Mouse (Mus musculus) forebrain, embryonic 14.5 days (tissue): ENCODE data around the gene Rgsl1. TPM values are rescaled to one million over a fixed set of nuclear protein-coding genes. Genes with fewer than 3 reads are reported as not detected.

Experiments
- ATAC-seq: fragments of 200-750 bp; cut with Nextera tagmentation; 2 replicates; pipeline ENCODE4 v1.8.0; 2017; ENCODE audit warnings: mild to moderate bottlenecking, moderate library complexity
- DNase-seq: peaks from one replicate; pipeline ENCODE4 v3.0.0-alpha.2; 2015; ENCODE audit warnings: low spot score
- H3K27ac ChIP-seq: fragments of 300-500 bp; sonication (generic); 2 replicates; pipeline ENCODE4 v1.5.1; 2014; ENCODE audit warnings: low read depth, mild to moderate bottlenecking, control low read depth, low read length, moderate library complexity
- H3K27me3 ChIP-seq: fragments of 300-500 bp; sonication (generic); replicated peaks from 2 replicates; pipeline ENCODE4 v1.6.1; 2014; ENCODE audit warnings: low read length, control low read depth, mixed read lengths; ENCODE audit not compliant: control insufficient read depth, insufficient read depth
- H3K36me3 ChIP-seq: fragments of 300-500 bp; sonication (generic); 2 replicates; pipeline ENCODE4 v1.6.1; 2014; ENCODE audit warnings: low read length, control low read depth; ENCODE audit not compliant: control insufficient read depth, insufficient read depth
- H3K4me1 ChIP-seq: fragments of 300-500 bp; sonication (generic); 2 replicates; pipeline ENCODE4 v1.6.1; 2014; ENCODE audit warnings: antibody characterized with exemption, low read length, control low read depth; ENCODE audit not compliant: control insufficient read depth, insufficient read depth
- H3K4me2 ChIP-seq: fragments of 300-500 bp; sonication (generic); 2 replicates; pipeline ENCODE4 v1.6.1; 2014; ENCODE audit warnings: mild to moderate bottlenecking, control low read depth, low read length
- H3K4me3 ChIP-seq: fragments of 300-500 bp; sonication (generic); 2 replicates; pipeline ENCODE4 v1.5.1; 2014; ENCODE audit warnings: low read depth, low read length, control low read depth
- H3K9ac ChIP-seq: fragments of 300-500 bp; sonication (generic); 2 replicates; pipeline ENCODE4 v1.6.1; 2014; ENCODE audit warnings: mild to moderate bottlenecking, low read length, control low read depth, moderate library complexity
- H3K9me3 ChIP-seq: fragments of 300-500 bp; sonication (generic); replicated peaks from 2 replicates; pipeline ENCODE4 v1.6.1; 2016; ENCODE audit warnings: low read length, control low read depth, mixed read lengths; ENCODE audit not compliant: control insufficient read depth
- WGBS: fragments of 180-500 bp; shearing (Covaris S2); extraction: QIAGEN DNeasy Blood & Tissue Kit; methylation state at CpG from one replicate; pipeline ENCODE4 v1.1.7; 2014; 5-methylcytosine and 5-hydroxymethylcytosine counted together
- polyA plus RNA-seq: library from polyadenylated mRNA; unstranded; fragments of >200 nt; fragmentation: Nextera tagmentation; extraction: Ambion mirVana; gene quantifications from 2 replicates; pipeline ENCODE4 v1.2.1, GENCODE M21; 2014

Gene Rgsl1
- polyA plus RNA-seq, 1 experiment from 2014 or later: 0.34 TPM

- Histone ChIP-seq H3K4me2 (no peak overlapping the region), H3K36me3 (no peaks in the 10 kb centered on the region), H3K27ac (no peak overlapping the region), H3K4me3 (no peak overlapping the region), H3K4me1 (no peaks in the 10 kb centered on the region), H3K27me3 (no peaks in the 10 kb centered on the region), H3K9ac (no peak overlapping the region), H3K9me3 (no peaks in the 10 kb centered on the region)
- WGBS: 93% methylated on average over 7 of the region's 7 CpGs
- no peak for DNase-seq
- no peak for ATAC-seq
Measured at GRCm38 (mm10) chr1:153846420-153846819, 2.5 kb upstream of the Rgsl1 start.

- H3K4me3 ChIP-seq: no peak overlapping the region
- H3K4me1 ChIP-seq: no peaks in the 10 kb centered on the region
- no peak overlapping the region for H3K27ac ChIP-seq
- ATAC-seq: no peak
- 89% methylated on average over 11 of the region's 11 CpGs for WGBS
- H3K9ac ChIP-seq: no peak overlapping the region
- no peak for DNase-seq
- no peaks in the 10 kb centered on the region for H3K9me3 ChIP-seq
- H3K36me3 ChIP-seq: no peaks in the 10 kb centered on the region
- no peak overlapping the region for H3K4me2 ChIP-seq
- no peaks in the 10 kb centered on the region for H3K27me3 ChIP-seq
Measured at GRCm38 (mm10) chr1:153842121-153842740, 1.7 kb downstream of the Rgsl1 start.

- Histone ChIP-seq H3K9ac (no peak overlapping the region), H3K4me1 (no peaks in the 10 kb centered on the region), H3K9me3 (no peaks in the 10 kb centered on the region), H3K4me2 (no peak overlapping the region), H3K27me3 (no peaks in the 10 kb centered on the region), H3K4me3 (no peak overlapping the region), H3K36me3 (no peaks in the 10 kb centered on the region), H3K27ac (no peak overlapping the region)
- DNase-seq: no peak
- ATAC-seq: no peak
- WGBS: 90% methylated on average over 4 of the region's 4 CpGs
Measured at GRCm38 (mm10) chr1:153836036-153836435, 7.9 kb downstream of the Rgsl1 start.

GRCm38 (mm10) chr1:153830746-153831145 lies 13.2 kb downstream of the Rgsl1 start:
- 77% methylated on average over 4 of the region's 4 CpGs for WGBS
- Histone ChIP-seq H3K27me3 (no peaks in the 10 kb centered on the region), H3K9me3 (no peaks in the 10 kb centered on the region), H3K27ac (no peak overlapping the region), H3K4me1 (no peaks in the 10 kb centered on the region), H3K36me3 (no peaks in the 10 kb centered on the region), H3K9ac (no peak overlapping the region), H3K4me3 (no peak overlapping the region), H3K4me2 (no peak overlapping the region)
- ATAC-seq (no peak), DNase-seq (no peak)

GRCm38 (mm10) chr1:153820216-153820615 lies 23.7 kb downstream of the Rgsl1 start:
- ATAC-seq: no peak
- WGBS: 65% methylated on average over 3 of the region's 3 CpGs
- Histone ChIP-seq H3K9ac (no peak overlapping the region), H3K9me3 (no peaks in the 10 kb centered on the region), H3K4me1 (no peaks in the 10 kb centered on the region), H3K4me2 (no peak overlapping the region), H3K36me3 (no peaks in the 10 kb centered on the region), H3K4me3 (no peak overlapping the region), H3K27me3 (no peaks in the 10 kb centered on the region), H3K27ac (no peak overlapping the region)
- DNase-seq: peak; percentile 22

GRCm38 (mm10) chr1:153814278-153814677 lies 29.7 kb downstream of the Rgsl1 start:
- no peaks in the 10 kb centered on the region for H3K36me3 ChIP-seq
- no peaks in the 10 kb centered on the region for H3K27me3 ChIP-seq
- H3K9me3 ChIP-seq: no peaks in the 10 kb centered on the region
- H3K4me2 ChIP-seq: no peak overlapping the region
- no peak for ATAC-seq
- H3K4me3 ChIP-seq: no peak overlapping the region
- H3K9ac ChIP-seq: no peak overlapping the region
- DNase-seq: no peak
- H3K27ac ChIP-seq: no peak overlapping the region
- WGBS: 69% methylated on average over 2 of the region's 2 CpGs
- no peaks in the 10 kb centered on the region for H3K4me1 ChIP-seq

GRCm38 (mm10) chr1:153807390-153807993 lies 36.5 kb downstream of the Rgsl1 start:
- Histone ChIP-seq H3K4me3 (no peak overlapping the region), H3K4me2 (no peak overlapping the region), H3K27ac (no peak overlapping the region), H3K4me1 (no peaks in the 10 kb centered on the region), H3K27me3 (no peaks in the 10 kb centered on the region), H3K36me3 (no peaks in the 10 kb centered on the region), H3K9me3 (no peaks in the 10 kb centered on the region), H3K9ac (no peak overlapping the region)
- no peak for ATAC-seq
- WGBS: 59% methylated on average over 13 of the region's 13 CpGs
- DNase-seq: peak; percentile 68

- H3K9ac ChIP-seq: no peak overlapping the region
- H3K4me2 ChIP-seq: no peak overlapping the region
- no peaks in the 10 kb centered on the region for H3K9me3 ChIP-seq
- H3K27ac ChIP-seq: no peak overlapping the region
- ATAC-seq: no peak
- no peaks in the 10 kb centered on the region for H3K4me1 ChIP-seq
- no peaks in the 10 kb centered on the region for H3K36me3 ChIP-seq
- no peaks in the 10 kb centered on the region for H3K27me3 ChIP-seq
- no peak overlapping the region for H3K4me3 ChIP-seq
- 59% methylated on average over 8 of the region's 8 CpGs for whole genome bisulfite sequencing
- no peak for DNase-seq
Measured at GRCm38 (mm10) chr1:153803530-153803929, 40.4 kb downstream of the Rgsl1 start.

GRCm38 (mm10) chr1:153802691-153803090 lies 41.3 kb downstream of the Rgsl1 start:
- H3K36me3 ChIP-seq: no peaks in the 10 kb centered on the region
- no peaks in the 10 kb centered on the region for H3K27me3 ChIP-seq
- H3K9me3 ChIP-seq: no peaks in the 10 kb centered on the region
- H3K4me2 ChIP-seq: no peak overlapping the region
- 73% methylated on average over 7 of the region's 7 CpGs for WGBS
- H3K4me1 ChIP-seq: no peaks in the 10 kb centered on the region
- H3K9ac ChIP-seq: no peak overlapping the region
- DNase-seq: no peak
- no peak overlapping the region for H3K4me3 ChIP-seq
- H3K27ac ChIP-seq: no peak overlapping the region
- ATAC-seq: no peak
